Mouse (Mus musculus): Measurements from ENCODE around the gene Olfr834. TPM values are rescaled to one million over a fixed set of nuclear protein-coding genes. Genes with fewer than 3 reads are reported as not detected.

The Olfr834 gene
- not detected for total RNA-seq (2023)

DNA sequence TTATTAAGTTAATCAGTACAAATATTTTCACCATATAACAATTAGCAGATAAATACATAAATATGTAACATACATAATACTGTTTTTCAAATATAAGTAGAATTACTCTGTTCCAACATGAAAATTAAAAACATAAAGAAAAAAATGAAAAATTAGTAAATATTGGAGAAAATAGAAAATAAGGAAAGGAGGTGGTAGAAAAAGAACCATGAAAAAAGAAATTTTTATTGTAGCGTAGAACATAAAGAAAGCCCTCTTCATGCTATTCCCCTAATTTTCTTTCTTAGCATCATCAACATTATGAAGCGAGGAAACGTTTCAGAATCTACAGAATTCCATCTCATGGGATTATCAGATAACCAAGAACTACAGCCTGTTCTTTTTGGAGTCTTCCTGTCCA, at the start of gene Olfr834:
Gene Olfr834 (plus strand): TSS at position 301 of the 400 bp plus-strand sequence.

DNA sequence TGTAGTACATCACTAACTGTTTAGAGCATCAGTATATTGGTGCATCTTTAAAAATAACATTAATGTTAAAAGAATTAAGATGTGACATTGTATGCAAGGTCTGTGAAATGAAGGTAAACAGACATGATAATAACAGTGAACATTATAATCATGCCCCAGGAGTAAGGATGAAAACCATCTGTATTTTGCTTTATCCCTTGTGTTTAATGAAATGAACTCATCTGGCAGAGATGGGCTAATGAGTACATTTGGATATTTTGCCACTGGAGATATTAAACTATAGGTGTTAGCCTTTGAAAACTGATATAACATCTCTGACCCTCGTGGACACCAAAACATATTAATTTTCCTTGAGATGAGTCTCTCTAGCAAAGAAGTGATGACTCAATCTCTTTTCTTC, 44.6 kb downstream of the Olfr834 start, which contains the start of gene Olfr835:
Gene Olfr835 (plus strand): TSS at position 301 of the 400 bp plus-strand sequence.

Other genes starting within 250 kb of the Olfr834 start
- gene Olfr24, start 224.0 kb upstream of the Olfr834 start, total RNA-seq (2023), result not detected
- gene Olfr828, start 168.5 kb upstream of the Olfr834 start, total RNA-seq (2023), result not detected
- not detected for gene Olfr829, start 133.1 kb upstream of the Olfr834 start, total RNA-seq (2023)
- gene Olfr830, start 113.3 kb upstream of the Olfr834 start, total RNA-seq (2023), result not detected
- gene Olfr832, start 50.9 kb upstream of the Olfr834 start, total RNA-seq (2023), result not detected
- not detected for gene Olfr835, start 44.7 kb downstream of the Olfr834 start, total RNA-seq (2023)
- not detected for gene Olfr836, start 132.4 kb downstream of the Olfr834 start, total RNA-seq (2023)
- gene Olfr837, start 148.3 kb downstream of the Olfr834 start, total RNA-seq (2023), result not detected
- under 1 TPM in 1 of 2 experiments, not detected in 1; 0.07 TPM for gene Olfr839-ps1, start 189.3 kb downstream of the Olfr834 start, total RNA-seq (2023)

All from neutrophil, adult 83 days (primary cell).